Mouse (Mus musculus): Measurements from ENCODE around the gene Fam222a. TPM values are rescaled to one million over a fixed set of nuclear protein-coding genes. Genes with fewer than 3 reads are reported as not detected.
A peak's percentile ranks its signal among the peaks of the same experiment; 100 is the strongest.

Fam222a gene
- polyA plus RNA-seq, 1 experiment from 2014 or later: 7.1 TPM

GRCm38 (mm10) chr5:114563994-114564393 lies 3.8 kb upstream of the Fam222a start:
- no peak overlapping the region for H3K27ac ChIP-seq
- no peak for ATAC-seq (replicated peaks)
- H3K36me3 ChIP-seq (replicated peaks): no peaks in the 10 kb centered on the region
- no peak overlapping the region for H3K9ac ChIP-seq
- no peaks in the 10 kb centered on the region for H3K27me3 ChIP-seq (replicated peaks)
- H3K9me3 ChIP-seq: no peaks in the 10 kb centered on the region
- no peak overlapping the region for H3K4me2 ChIP-seq
- H3K4me1 ChIP-seq: peaks cover 15% of the 10 kb centered on the region
- 95% methylated on average over 7 of the region's 7 CpGs for WGBS
- no peak overlapping the region for H3K4me3 ChIP-seq

GRCm38 (mm10) chr5:114565305-114565704 lies 2.5 kb upstream of the Fam222a start:
- Histone ChIP-seq H3K9ac (no peak overlapping the region), H3K4me1 (peaks cover 27% of the 10 kb centered on the region), H3K9me3 (no peaks in the 10 kb centered on the region), H3K4me3 (no peak overlapping the region), H3K4me2 (no peak overlapping the region), H3K36me3 (replicated peaks) (no peaks in the 10 kb centered on the region), H3K27ac (no peak overlapping the region), H3K27me3 (replicated peaks) (no peaks in the 10 kb centered on the region)
- ATAC-seq (replicated peaks): no peak
- 15% methylated on average over 12 of the region's 12 CpGs for WGBS

GRCm38 (mm10) chr5:114565751-114566150 lies 2.1 kb upstream of the Fam222a start:
- WGBS: 80% methylated on average over 6 of the region's 6 CpGs
- peaks cover 27% of the 10 kb centered on the region for H3K4me1 ChIP-seq
- no peaks in the 10 kb centered on the region for H3K27me3 ChIP-seq (replicated peaks)
- H3K27ac ChIP-seq: no peak overlapping the region
- H3K9ac ChIP-seq: no peak overlapping the region
- no peak overlapping the region for H3K4me2 ChIP-seq
- H3K36me3 ChIP-seq (replicated peaks): no peaks in the 10 kb centered on the region
- no peaks in the 10 kb centered on the region for H3K9me3 ChIP-seq
- ATAC-seq (replicated peaks): no peak
- no peak overlapping the region for H3K4me3 ChIP-seq

GRCm38 (mm10) chr5:114566461-114566860 lies 1.4 kb upstream of the Fam222a start:
- no peaks in the 10 kb centered on the region for H3K27me3 ChIP-seq (replicated peaks)
- H3K4me3 ChIP-seq: no peak overlapping the region
- H3K36me3 ChIP-seq (replicated peaks): no peaks in the 10 kb centered on the region
- WGBS: 88% methylated on average over 10 of the region's 10 CpGs
- H3K9me3 ChIP-seq: no peaks in the 10 kb centered on the region
- H3K4me2 ChIP-seq: peak overlapping the region; percentile 72; the same call in 1 of the 2 replicates
- no peak overlapping the region for H3K27ac ChIP-seq
- H3K4me1 ChIP-seq: peaks cover 34% of the 10 kb centered on the region
- H3K9ac ChIP-seq: no peak overlapping the region
- ATAC-seq (replicated peaks): no peak

- peak overlapping the region; percentile 93 for H3K27ac ChIP-seq
- H3K4me3 ChIP-seq: peak overlapping the region; percentile 72
- WGBS: under 1% methylated on average over 49 of the region's 52 CpGs
Measured at GRCm38 (mm10) chr5:114567075-114567517, 720 bp upstream of the Fam222a start.

GRCm38 (mm10) chr5:114568818-114569217 lies 1.0 kb downstream of the Fam222a start:
- Histone ChIP-seq H3K9me3 (no peaks in the 10 kb centered on the region), H3K4me1 (peaks cover 57% of the 10 kb centered on the region), H3K27ac (peak overlapping the region; percentile 93; the same call in 1 of the 2 replicates), H3K4me3 (peak overlapping the region; percentile 72), H3K36me3 (replicated peaks) (no peaks in the 10 kb centered on the region), H3K27me3 (replicated peaks) (no peaks in the 10 kb centered on the region), H3K4me2 (peak overlapping the region; percentile 72), H3K9ac (peak overlapping the region; percentile 62)
- 15% methylated on average over 5 of the region's 5 CpGs for WGBS
- no peak for ATAC-seq (replicated peaks)

More at GRCm38 (mm10) chr5:114567075-114567517, 720 bp upstream of the Fam222a start:
- peak overlapping the region; percentile 62 for H3K9ac ChIP-seq
- no peaks in the 10 kb centered on the region for H3K9me3 ChIP-seq
- H3K4me1 ChIP-seq: peaks cover 40% of the 10 kb centered on the region
- H3K27me3 ChIP-seq (replicated peaks): no peaks in the 10 kb centered on the region
- H3K4me2 ChIP-seq: peak overlapping the region; percentile 72
- H3K36me3 ChIP-seq (replicated peaks): no peaks in the 10 kb centered on the region
- peak; percentile 94 for ATAC-seq (replicated peaks)

- no peak overlapping the region for H3K27ac ChIP-seq
- peaks cover 70% of the 10 kb centered on the region for H3K4me1 ChIP-seq
- no peaks in the 10 kb centered on the region for H3K27me3 ChIP-seq (replicated peaks)
- H3K4me3 ChIP-seq: peak overlapping the region; percentile 72
- H3K4me2 ChIP-seq: peak overlapping the region; percentile 72
- no peaks in the 10 kb centered on the region for H3K9me3 ChIP-seq
- ATAC-seq (replicated peaks): no peak
- 23% methylated on average over 10 of the region's 16 CpGs for WGBS
- peak overlapping the region; percentile 62 for H3K9ac ChIP-seq
- no peaks in the 10 kb centered on the region for H3K36me3 ChIP-seq (replicated peaks)
Measured at GRCm38 (mm10) chr5:114569918-114570670, 2.3 kb downstream of the Fam222a start.

- Histone ChIP-seq H3K9me3 (no peaks in the 10 kb centered on the region), H3K4me3 (peak overlapping the region; percentile 72), H3K9ac (peak overlapping the region; percentile 63), H3K27ac (peak overlapping the region; percentile 86), H3K4me2 (peak overlapping the region; percentile 72), H3K27me3 (replicated peaks) (no peaks in the 10 kb centered on the region), H3K36me3 (replicated peaks) (no peaks in the 10 kb centered on the region), H3K4me1 (peaks cover 75% of the 10 kb centered on the region)
- WGBS: 1% methylated on average over 14 of the region's 14 CpGs
- ATAC-seq (replicated peaks): no peak; the same call in none of the 2 replicates
Measured at GRCm38 (mm10) chr5:114570791-114571450, 3.1 kb downstream of the Fam222a start.

- no peaks in the 10 kb centered on the region for H3K27me3 ChIP-seq (replicated peaks)
- peaks cover 80% of the 10 kb centered on the region for H3K4me1 ChIP-seq
- ATAC-seq (replicated peaks): peak; percentile 12; the same call in 1 of the 2 replicates
- peak overlapping the region; percentile 63 for H3K9ac ChIP-seq
- no peaks in the 10 kb centered on the region for H3K36me3 ChIP-seq (replicated peaks)
- H3K4me3 ChIP-seq: peak overlapping the region; percentile 72
- WGBS: 2% methylated on average over 39 of the region's 39 CpGs
- peak overlapping the region; percentile 86 for H3K27ac ChIP-seq
- H3K9me3 ChIP-seq: no peaks in the 10 kb centered on the region
- H3K4me2 ChIP-seq: peak overlapping the region; percentile 72
Measured at GRCm38 (mm10) chr5:114571451-114572030, 3.7 kb downstream of the Fam222a start.

GRCm38 (mm10) chr5:114572997-114573396 lies 5.2 kb downstream of the Fam222a start:
- Histone ChIP-seq H3K36me3 (replicated peaks) (no peaks in the 10 kb centered on the region), H3K4me1 (peaks cover 92% of the 10 kb centered on the region), H3K27me3 (replicated peaks) (no peaks in the 10 kb centered on the region), H3K27ac (no peak overlapping the region), H3K9me3 (no peaks in the 10 kb centered on the region), H3K4me3 (no peak overlapping the region), H3K4me2 (peak overlapping the region; percentile 72), H3K9ac (no peak overlapping the region)
- ATAC-seq (replicated peaks): no peak
- 17% methylated on average over 2 of the region's 2 CpGs for WGBS

GRCm38 (mm10) chr5:114573920-114574628 lies 6.3 kb downstream of the Fam222a start:
- no peaks in the 10 kb centered on the region for H3K27me3 ChIP-seq (replicated peaks)
- 63% methylated on average over 12 of the region's 12 CpGs for WGBS
- no peak overlapping the region for H3K9ac ChIP-seq
- no peaks in the 10 kb centered on the region for H3K36me3 ChIP-seq (replicated peaks)
- no peak overlapping the region for H3K27ac ChIP-seq
- H3K4me2 ChIP-seq: peak overlapping the region; percentile 35
- no peak overlapping the region for H3K4me3 ChIP-seq
- H3K9me3 ChIP-seq: no peaks in the 10 kb centered on the region
- H3K4me1 ChIP-seq: peaks cover 93% of the 10 kb centered on the region
- ATAC-seq (replicated peaks): no peak

GRCm38 (mm10) chr5:114575010-114575409 lies 7.2 kb downstream of the Fam222a start:
- peak overlapping the region; percentile 31; the same call in 1 of the 2 replicates for H3K27ac ChIP-seq
- peak overlapping the region; percentile 35 for H3K4me2 ChIP-seq
- no peaks in the 10 kb centered on the region for H3K27me3 ChIP-seq (replicated peaks)
- WGBS: 31% methylated on average over 11 of the region's 11 CpGs
- H3K36me3 ChIP-seq (replicated peaks): no peaks in the 10 kb centered on the region
- H3K4me1 ChIP-seq: peaks cover 90% of the 10 kb centered on the region
- H3K9me3 ChIP-seq: no peaks in the 10 kb centered on the region
- H3K4me3 ChIP-seq: no peak overlapping the region
- no peak overlapping the region for H3K9ac ChIP-seq
- no peak for ATAC-seq (replicated peaks)

Measured in midbrain, embryonic 15.5 days (tissue).